Mouse (Mus musculus): ENCODE data around the gene 4930415O20Rik. TPM values are rescaled to one million over a fixed set of nuclear protein-coding genes. Genes with fewer than 3 reads are reported as not detected.

Gene 4930415O20Rik
- polyA plus RNA-seq, 1 experiment from 2014 or later = not detected

- H3K4me2 ChIP-seq = peak within 1 kb of the TSS; percentile 76
- ATAC-seq (ENCODE audit: low FRiP score) = peak; percentile 82
- peak within 1 kb of the TSS; percentile 88 for H3K9ac ChIP-seq
- peak within 1 kb of the TSS; percentile 91 for H3K27ac ChIP-seq
- no peaks in the 10 kb centered on the region for H3K27me3 ChIP-seq
- H3K4me1 ChIP-seq (replicated peaks) = peaks cover 42% of the 10 kb centered on the region
- peak within 1 kb of the TSS; percentile 75 for H3K4me3 ChIP-seq
- peaks cover 10% of the 10 kb centered on the region for H3K36me3 ChIP-seq
- H3K9me3 ChIP-seq = no peaks in the 10 kb centered on the region
- WGBS = under 1% methylated on average over 55 of the region's 75 CpGs
These were observed 38.7 kb downstream of the 4930415O20Rik start, which contains the start of gene Adcy6 for GRCm38 (mm10) chr15:98609331-98610130. Gene Adcy6 (minus strand): TSS chr15:98610076.

- H3K4me2 ChIP-seq = peak overlapping the region; percentile 76
- H3K9ac ChIP-seq = peak overlapping the region; percentile 88
- H3K9me3 ChIP-seq = no peaks in the 10 kb centered on the region
- peak overlapping the region; percentile 91 for H3K27ac ChIP-seq
- ATAC-seq (ENCODE audit: low FRiP score) = no peak
- peaks cover 7% of the 10 kb centered on the region; the same call in 1 of the 2 replicates for H3K36me3 ChIP-seq
- H3K27me3 ChIP-seq = no peaks in the 10 kb centered on the region
- H3K4me1 ChIP-seq (replicated peaks) = peaks cover 48% of the 10 kb centered on the region
- H3K4me3 ChIP-seq = peak overlapping the region; percentile 75
- 4% methylated on average over 12 of the region's 12 CpGs for WGBS
These were observed 39.4 kb downstream of the 4930415O20Rik start for GRCm38 (mm10) chr15:98610131-98610633.

GRCm38 (mm10) chr15:98612229-98612628 lies 41.4 kb downstream of the 4930415O20Rik start:
- peaks cover 7% of the 10 kb centered on the region; the same call in 1 of the 2 replicates for H3K27me3 ChIP-seq
- H3K27ac ChIP-seq = no peak overlapping the region
- 93% methylated on average over 3 of the region's 3 CpGs for WGBS
- H3K9me3 ChIP-seq = no peaks in the 10 kb centered on the region
- ATAC-seq (ENCODE audit: low FRiP score) = no peak
- no peaks in the 10 kb centered on the region for H3K36me3 ChIP-seq
- H3K4me3 ChIP-seq = no peak overlapping the region
- H3K4me1 ChIP-seq (replicated peaks) = peaks cover 40% of the 10 kb centered on the region
- H3K4me2 ChIP-seq = no peak overlapping the region
- H3K9ac ChIP-seq = no peak overlapping the region

- Histone ChIP-seq H3K4me3 (no peak overlapping the region), H3K27ac (peak overlapping the region; percentile 30), H3K36me3 (no peaks in the 10 kb centered on the region), H3K9ac (peak overlapping the region; percentile 3; the same call in 1 of the 2 replicates), H3K27me3 (peaks cover 13% of the 10 kb centered on the region), H3K4me2 (no peak overlapping the region), H3K9me3 (no peaks in the 10 kb centered on the region), H3K4me1 (replicated peaks) (peaks cover 25% of the 10 kb centered on the region)
- no peak for ATAC-seq (ENCODE audit: low FRiP score)
- whole genome bisulfite sequencing = 31% methylated on average over 9 of the region's 9 CpGs
These were observed 43.7 kb downstream of the 4930415O20Rik start for GRCm38 (mm10) chr15:98614551-98614950.

GRCm38 (mm10) chr15:98614971-98615370 lies 44.2 kb downstream of the 4930415O20Rik start:
- no peaks in the 10 kb centered on the region for H3K36me3 ChIP-seq
- 0 out of 2 replicates have a peak overlapping the region, but pooled peaks have one; percentile 3 for H3K9ac ChIP-seq
- no peak for ATAC-seq (ENCODE audit: low FRiP score)
- H3K27me3 ChIP-seq = peaks cover 13% of the 10 kb centered on the region
- 46% methylated on average over 6 of the region's 6 CpGs for WGBS
- peaks cover 22% of the 10 kb centered on the region for H3K4me1 ChIP-seq (replicated peaks)
- H3K4me3 ChIP-seq = no peak overlapping the region
- H3K27ac ChIP-seq = peak overlapping the region; percentile 30; the same call in 1 of the 2 replicates
- H3K9me3 ChIP-seq = no peaks in the 10 kb centered on the region
- H3K4me2 ChIP-seq = no peak overlapping the region

GRCm38 (mm10) chr15:98615751-98616150 lies 44.9 kb downstream of the 4930415O20Rik start:
- no peak overlapping the region for H3K4me3 ChIP-seq
- H3K9me3 ChIP-seq = no peaks in the 10 kb centered on the region
- H3K4me2 ChIP-seq = no peak overlapping the region
- H3K36me3 ChIP-seq = no peaks in the 10 kb centered on the region
- no peak for ATAC-seq (ENCODE audit: low FRiP score)
- no peak overlapping the region for H3K9ac ChIP-seq
- 66% methylated on average over 6 of the region's 6 CpGs for WGBS
- peaks cover 17% of the 10 kb centered on the region for H3K4me1 ChIP-seq (replicated peaks)
- no peak overlapping the region for H3K27ac ChIP-seq
- peaks cover 13% of the 10 kb centered on the region for H3K27me3 ChIP-seq

GRCm38 (mm10) chr15:98616362-98617175 lies 45.8 kb downstream of the 4930415O20Rik start:
- no peak overlapping the region for H3K9ac ChIP-seq
- peaks cover 13% of the 10 kb centered on the region for H3K27me3 ChIP-seq
- 0 out of 2 replicates have a peak overlapping the region, but pooled peaks have one; percentile 13 for H3K4me2 ChIP-seq
- H3K4me1 ChIP-seq (replicated peaks) = peaks cover 17% of the 10 kb centered on the region
- no peaks in the 10 kb centered on the region for H3K36me3 ChIP-seq
- WGBS = 46% methylated on average over 20 of the region's 20 CpGs
- H3K27ac ChIP-seq = no peak overlapping the region
- no peak overlapping the region for H3K4me3 ChIP-seq
- ATAC-seq (ENCODE audit: low FRiP score) = no peak
- no peaks in the 10 kb centered on the region for H3K9me3 ChIP-seq

- Histone ChIP-seq H3K9me3 (no peaks in the 10 kb centered on the region), H3K4me1 (replicated peaks) (peaks cover 17% of the 10 kb centered on the region), H3K27ac (no peak overlapping the region), H3K4me2 (0 out of 2 replicates have a peak overlapping the region, but pooled peaks have one; percentile 13), H3K9ac (no peak overlapping the region), H3K27me3 (peaks cover 13% of the 10 kb centered on the region), H3K4me3 (no peak overlapping the region), H3K36me3 (no peaks in the 10 kb centered on the region)
- 1% methylated on average over 12 of the region's 12 CpGs for WGBS
- ATAC-seq (ENCODE audit: low FRiP score) = no peak
These were observed 46.4 kb downstream of the 4930415O20Rik start for GRCm38 (mm10) chr15:98617176-98617537.

GRCm38 (mm10) chr15:98622199-98622598 lies 51.4 kb downstream of the 4930415O20Rik start:
- Histone ChIP-seq H3K9ac (no peak overlapping the region), H3K36me3 (no peaks in the 10 kb centered on the region), H3K4me2 (no peak overlapping the region), H3K27ac (no peak overlapping the region), H3K4me3 (no peak overlapping the region), H3K9me3 (no peaks in the 10 kb centered on the region), H3K27me3 (peaks cover 11% of the 10 kb centered on the region), H3K4me1 (replicated peaks) (peaks cover 7% of the 10 kb centered on the region; the same call in 1 of the 2 replicates)
- WGBS = 4% methylated on average over 7 of the region's 7 CpGs
- no peak for ATAC-seq (ENCODE audit: low FRiP score)

GRCm38 (mm10) chr15:98622721-98623120 lies 51.9 kb downstream of the 4930415O20Rik start:
- H3K27me3 ChIP-seq = peaks cover 8% of the 10 kb centered on the region
- no peak overlapping the region for H3K27ac ChIP-seq
- H3K9me3 ChIP-seq = no peaks in the 10 kb centered on the region
- peaks cover 7% of the 10 kb centered on the region; the same call in 1 of the 2 replicates for H3K4me1 ChIP-seq (replicated peaks)
- no peak overlapping the region for H3K4me3 ChIP-seq
- ATAC-seq (ENCODE audit: low FRiP score) = no peak
- H3K9ac ChIP-seq = no peak overlapping the region
- 19% methylated on average over 6 of the region's 6 CpGs for WGBS
- no peaks in the 10 kb centered on the region for H3K36me3 ChIP-seq
- no peak overlapping the region for H3K4me2 ChIP-seq

- ATAC-seq (ENCODE audit: low FRiP score) = no peak
- Histone ChIP-seq H3K9me3 (no peaks in the 10 kb centered on the region), H3K27ac (no peak overlapping the region), H3K9ac (no peak overlapping the region), H3K36me3 (no peaks in the 10 kb centered on the region), H3K4me3 (no peak overlapping the region), H3K27me3 (peaks cover 8% of the 10 kb centered on the region), H3K4me1 (replicated peaks) (peaks cover 11% of the 10 kb centered on the region), H3K4me2 (no peak overlapping the region)
- 56% methylated on average over 5 of the region's 5 CpGs for WGBS
These were observed 52.6 kb downstream of the 4930415O20Rik start for GRCm38 (mm10) chr15:98623361-98623821.

- no peaks in the 10 kb centered on the region for H3K9me3 ChIP-seq
- no peak for ATAC-seq (ENCODE audit: low FRiP score)
- no peak overlapping the region for H3K4me2 ChIP-seq
- peaks cover 32% of the 10 kb centered on the region for H3K4me1 ChIP-seq (replicated peaks)
- 24% methylated on average over 8 of the region's 8 CpGs for WGBS
- H3K9ac ChIP-seq = no peak overlapping the region
- H3K4me3 ChIP-seq = no peak overlapping the region
- no peaks in the 10 kb centered on the region for H3K36me3 ChIP-seq
- H3K27ac ChIP-seq = no peak overlapping the region
- H3K27me3 ChIP-seq = peaks cover 21% of the 10 kb centered on the region
These were observed 55.3 kb downstream of the 4930415O20Rik start for GRCm38 (mm10) chr15:98626078-98626477.

Data from hindbrain, embryonic 13.5 days (tissue).